Mouse (Mus musculus): ENCODE measurements around the gene Il17ra.
A peak's percentile ranks its signal among the peaks of the same experiment; 100 is the strongest.

Gene Il17ra

DNA sequence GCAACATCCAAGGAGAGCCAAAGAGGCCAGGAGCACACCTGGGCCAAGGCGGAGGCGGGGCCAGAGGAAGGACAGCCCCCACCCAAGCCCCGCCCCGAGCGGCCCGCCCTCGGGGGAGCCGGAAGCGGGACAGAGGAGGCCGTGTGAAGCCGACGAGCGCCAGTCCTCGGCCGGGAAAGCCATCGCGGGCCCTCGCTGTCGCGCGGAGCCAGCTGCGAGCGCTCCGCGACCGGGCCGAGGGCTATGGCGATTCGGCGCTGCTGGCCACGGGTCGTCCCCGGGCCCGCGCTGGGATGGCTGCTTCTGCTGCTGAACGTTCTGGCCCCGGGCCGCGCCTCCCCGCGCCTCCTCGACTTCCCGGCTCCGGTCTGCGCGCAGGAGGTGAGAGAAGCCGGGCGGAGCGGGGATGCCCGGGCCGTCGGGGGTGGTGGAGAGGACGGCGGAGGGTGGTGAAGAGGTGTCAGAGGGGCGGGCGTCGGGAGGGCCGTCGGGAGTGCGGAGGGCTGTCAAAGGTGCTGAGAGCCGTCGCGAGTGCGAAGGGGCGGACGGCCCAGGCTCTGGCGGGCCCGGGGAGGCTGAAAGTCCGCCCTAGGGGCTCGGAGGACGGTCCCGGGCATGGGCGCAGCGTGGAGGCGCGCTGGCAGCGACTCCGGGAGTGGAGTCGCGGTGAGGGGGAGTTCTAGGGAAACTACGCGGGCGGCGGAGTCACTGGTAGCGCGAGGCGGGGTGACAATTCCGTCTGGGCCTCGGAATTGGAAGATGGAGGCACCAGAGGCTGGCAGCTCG lies at the start of gene Il17ra:
Il17ra (plus strand) TSS at position 162 of the 786 bp plus-strand sequence.
- peak; percentile 64 for DNase-seq (ENCODE audit: low spot score)

GRCm38 (mm10) chr6:120438161-120438560 lies 24.9 kb upstream of the Il17ra start:
- no peak for DNase-seq (ENCODE audit: low spot score)

DNA sequence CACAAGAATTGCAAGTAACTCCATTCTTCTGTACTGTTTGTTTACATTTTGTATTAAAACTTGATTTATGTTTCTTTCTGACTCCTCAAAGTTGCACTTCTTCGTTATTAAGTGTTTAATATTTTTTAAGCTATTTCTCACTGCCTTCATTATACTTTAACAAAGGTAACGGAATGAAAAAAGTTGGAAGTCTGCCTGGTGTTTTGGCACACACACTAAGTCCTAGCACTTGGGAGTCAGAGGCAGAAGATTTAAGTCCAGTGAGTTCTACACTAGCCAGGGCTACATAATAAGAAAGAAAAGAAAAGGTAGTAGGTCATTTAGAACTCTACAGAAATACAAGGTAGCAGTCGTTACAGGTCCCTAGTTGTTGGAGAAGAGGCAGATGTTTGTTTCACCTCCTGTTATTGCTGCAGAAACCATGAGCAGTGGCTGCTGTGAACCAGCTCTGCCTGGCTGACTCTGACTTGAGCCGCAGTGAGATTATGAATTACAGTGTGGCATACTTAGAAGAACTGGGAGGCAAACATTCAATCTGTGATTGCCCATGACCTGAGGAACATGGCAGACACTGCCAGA lies 20.8 kb upstream of the Il17ra start:
- no peak for DNase-seq (ENCODE audit: low spot score)

- DNase-seq (ENCODE audit: low spot score), result no peak
These were observed 19.4 kb upstream of the Il17ra start for GRCm38 (mm10) chr6:120443363-120444355.

GRCm38 (mm10) chr6:120450208-120450607 lies 12.8 kb upstream of the Il17ra start:
- no peak for DNase-seq (ENCODE audit: low spot score)

GRCm38 (mm10) chr6:120452384-120453102 lies 10.5 kb upstream of the Il17ra start:
- no peak for DNase-seq (ENCODE audit: low spot score)

DNA sequence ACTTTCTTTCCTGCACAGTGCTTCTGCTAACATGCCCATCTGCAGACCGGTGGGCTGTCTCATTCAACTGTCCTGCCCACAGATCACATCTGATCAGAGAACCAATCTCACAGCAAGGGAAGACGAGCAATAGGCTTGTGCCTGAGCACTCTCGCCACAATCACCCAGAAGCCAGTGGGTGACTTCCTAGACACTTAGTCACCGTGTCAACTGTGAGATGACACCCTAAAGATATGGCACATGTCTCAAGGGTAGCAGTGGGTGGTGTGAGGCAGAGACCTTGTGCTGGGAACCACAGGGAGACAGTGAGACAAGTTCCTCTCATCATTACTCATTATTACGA lies 10.0 kb upstream of the Il17ra start:
- DNase-seq (ENCODE audit: low spot score), result no peak

- no peak for DNase-seq (ENCODE audit: low spot score)
These were observed 9.5 kb upstream of the Il17ra start for GRCm38 (mm10) chr6:120453556-120453955.

DNA sequence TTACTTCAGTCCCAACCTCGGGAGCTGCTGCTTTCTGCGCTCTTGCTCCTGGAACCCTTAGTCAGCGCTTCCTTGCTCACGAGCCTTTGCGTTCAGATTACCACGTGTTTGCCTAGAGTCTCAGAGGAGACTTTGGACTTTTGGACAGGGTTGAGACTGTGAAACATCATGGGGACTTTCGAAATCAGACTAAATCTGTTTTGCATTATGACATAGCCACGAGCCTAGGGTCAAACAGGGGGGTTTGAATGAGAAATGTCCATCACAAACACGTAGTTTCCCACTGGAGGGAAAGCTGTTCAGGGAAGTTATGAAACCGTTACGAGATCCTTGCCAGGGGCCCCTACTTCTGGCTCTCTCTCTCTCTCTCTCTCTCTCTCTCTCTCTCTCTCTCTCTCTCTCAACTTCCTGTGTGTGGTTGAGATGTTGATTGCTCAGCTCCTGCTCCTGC lies 8.4 kb upstream of the Il17ra start:
- no peak for DNase-seq (ENCODE audit: low spot score)

GRCm38 (mm10) chr6:120457074-120457473 lies 6.0 kb upstream of the Il17ra start:
- DNase-seq (ENCODE audit: low spot score), result no peak

GRCm38 (mm10) chr6:120457751-120458150 lies 5.3 kb upstream of the Il17ra start:
- DNase-seq (ENCODE audit: low spot score), result no peak

DNA sequence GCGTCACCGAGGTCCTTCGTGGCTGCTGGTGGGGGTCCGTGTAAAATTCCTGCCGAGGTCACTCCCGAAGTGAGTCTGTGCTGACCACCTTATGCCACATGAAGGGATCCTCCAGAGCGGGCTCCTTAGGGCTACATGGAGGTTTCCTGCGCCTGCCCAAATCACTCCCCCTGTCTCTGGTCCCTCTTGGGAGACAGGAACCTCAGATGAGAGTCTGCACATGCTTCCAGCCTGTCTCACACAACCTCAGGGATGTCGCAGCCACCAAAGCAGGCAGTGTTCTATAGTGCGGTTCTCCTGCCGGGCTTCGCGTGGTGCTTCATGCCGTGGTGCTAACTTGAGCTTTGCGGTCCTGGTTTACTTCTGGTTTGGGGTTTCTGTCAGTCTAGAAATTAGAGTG lies 1.8 kb upstream of the Il17ra start:
- DNase-seq (ENCODE audit: low spot score), result no peak

DNA sequence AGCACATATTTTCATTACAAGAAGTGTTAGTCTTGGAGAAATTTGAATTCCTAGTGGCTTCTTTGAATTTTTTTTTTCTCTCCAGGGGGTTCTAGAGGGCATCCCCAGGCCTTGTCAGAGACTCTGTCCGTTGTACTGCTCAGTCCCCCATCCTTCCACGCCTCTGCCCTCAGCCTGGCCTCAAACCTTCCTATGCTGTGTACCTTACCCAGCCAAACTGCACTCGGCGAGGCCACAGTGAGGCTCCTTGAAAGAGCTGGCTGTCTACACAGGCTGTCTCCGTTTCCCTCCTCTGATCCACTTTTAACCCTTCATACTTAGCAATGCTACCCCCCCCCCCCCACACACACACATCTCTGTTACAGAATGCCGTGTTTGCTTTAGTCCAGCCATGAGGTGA lies 796 bp upstream of the Il17ra start:
- no peak for DNase-seq (ENCODE audit: low spot score)

GRCm38 (mm10) chr6:120463884-120464283 lies 837 bp downstream of the Il17ra start:
- no peak for DNase-seq (ENCODE audit: low spot score)

DNA sequence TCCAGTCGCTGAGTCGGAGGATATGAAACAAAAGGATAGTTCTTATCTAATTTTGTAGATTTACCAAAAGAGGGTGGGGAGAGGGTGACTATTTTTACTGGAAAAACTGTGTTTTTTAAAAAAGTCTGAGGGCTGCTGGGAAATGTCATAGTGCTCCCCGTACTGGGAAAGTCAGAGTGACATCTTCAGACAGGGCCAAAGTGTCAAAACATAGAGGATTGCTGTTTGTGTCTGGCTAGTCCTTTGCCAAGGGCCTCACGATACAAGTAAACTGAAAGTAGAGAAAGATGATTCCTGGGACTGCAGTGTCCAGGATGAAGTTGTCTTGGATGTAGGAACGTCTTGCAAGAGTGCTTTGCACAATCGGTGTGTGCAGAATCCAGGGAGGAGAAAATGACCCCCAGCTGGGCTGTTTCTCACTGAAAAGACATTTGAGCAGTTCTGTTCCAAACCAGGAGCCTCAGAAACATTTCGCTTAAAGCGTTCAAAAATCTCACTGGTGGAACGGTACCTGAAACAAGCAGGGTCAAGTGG lies 1.4 kb downstream of the Il17ra start:
- DNase-seq (ENCODE audit: low spot score), result no peak

- DNase-seq (ENCODE audit: low spot score), result no peak
These were observed 2.3 kb downstream of the Il17ra start for GRCm38 (mm10) chr6:120465393-120465792.

GRCm38 (mm10) chr6:120466609-120467329 lies 3.7 kb downstream of the Il17ra start:
- no peak for DNase-seq (ENCODE audit: low spot score)

DNA sequence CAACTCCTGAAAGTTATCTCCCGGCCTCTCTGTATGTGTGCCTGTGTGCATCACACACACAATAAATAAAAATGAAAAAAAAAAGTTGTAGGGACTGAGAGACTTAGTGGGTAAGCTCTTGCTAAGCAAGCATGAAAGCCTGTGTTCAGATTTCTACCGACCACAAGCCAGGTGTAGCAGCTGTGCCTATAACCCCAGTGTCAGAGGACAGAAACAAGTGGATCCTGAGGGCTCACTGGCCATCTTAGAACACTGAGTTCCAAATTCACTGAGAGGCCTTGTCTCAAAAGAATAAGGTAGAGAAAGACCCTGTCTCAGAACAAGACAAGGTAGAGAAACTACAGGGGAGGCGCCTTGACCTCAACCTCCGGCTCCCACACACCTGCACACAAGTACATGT lies 5.2 kb downstream of the Il17ra start:
- DNase-seq (ENCODE audit: low spot score), result no peak

GRCm38 (mm10) chr6:120469268-120469667 lies 6.2 kb downstream of the Il17ra start:
- no peak for DNase-seq (ENCODE audit: low spot score)

- DNase-seq (ENCODE audit: low spot score), result no peak
These were observed 6.7 kb downstream of the Il17ra start for GRCm38 (mm10) chr6:120469770-120470169.

DNA sequence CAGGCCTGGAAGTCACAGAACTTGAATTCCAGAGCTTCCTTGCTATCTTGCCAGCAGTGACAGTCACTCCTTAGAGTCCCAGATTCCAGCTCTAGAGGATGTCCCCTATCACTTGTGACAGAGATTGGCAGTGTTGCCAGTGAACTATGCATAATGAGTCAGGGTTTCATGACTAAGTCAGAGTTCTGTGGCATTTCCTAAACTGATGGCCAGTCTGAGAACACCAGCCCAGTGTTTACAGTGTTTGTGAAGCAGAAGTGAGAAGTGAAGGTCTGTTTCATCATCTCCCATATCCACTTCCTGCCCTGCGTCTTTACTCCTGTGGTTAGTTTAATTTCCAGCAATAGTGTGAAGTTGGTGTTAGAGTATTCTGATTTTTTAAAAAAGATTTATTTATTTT lies 7.6 kb downstream of the Il17ra start:
- no peak for DNase-seq (ENCODE audit: low spot score)

Measured in ovary, adult 18-20 months (tissue).